Mouse (Mus musculus) layer of hippocampus, adult 9-11 months (tissue): ENCODE measurements at regions not wholly inside any gene's neighbourhood (a gene's known extent, or its start where the extent isn't known, plus 50 kb on each side); places are given as distances from the start of the nearest gene placed in this dataset.

ENCODE experiments used
- DNase-seq: peaks from one replicate; pipeline ENCODE4 v3.0.0; 2022

GRCm38 (mm10) chr10:68606848-68607247 is 65.2 kb upstream of the Cabcoco1 start:
- DNase-seq = peak; percentile 10

GRCm38 (mm10) chr10:68611906-68612305 is 70.2 kb upstream of the Cabcoco1 start:
- no peak for DNase-seq

GRCm38 (mm10) chr10:68612727-68613126 is 71.0 kb upstream of the Cabcoco1 start:
- DNase-seq = no peak

- DNase-seq = no peak
Observed at GRCm38 (mm10) chr10:68623786-68624185, 82.1 kb upstream of the Cabcoco1 start.

GRCm38 (mm10) chr10:68625329-68625728 is 83.6 kb upstream of the Cabcoco1 start:
- DNase-seq = no peak

- DNase-seq = no peak
Observed at GRCm38 (mm10) chr10:68625752-68626151, 84.1 kb upstream of the Cabcoco1 start.

GRCm38 (mm10) chr10:68629486-68629885 is 87.8 kb upstream of the Cabcoco1 start:
- no peak for DNase-seq

- no peak for DNase-seq
Observed at GRCm38 (mm10) chr10:68633180-68633579, 90.3 kb upstream of the Tmem26 start.

GRCm38 (mm10) chr10:68652700-68653099 is 70.7 kb upstream of the Tmem26 start:
- DNase-seq = no peak

- no peak for DNase-seq
Observed at GRCm38 (mm10) chr10:68655491-68655890, 68.0 kb upstream of the Tmem26 start.

- no peak for DNase-seq
Observed at GRCm38 (mm10) chr10:68666094-68666493, 57.4 kb upstream of the Tmem26 start.

GRCm38 (mm10) chr10:68669330-68669729 is 54.1 kb upstream of the Tmem26 start:
- no peak for DNase-seq

- DNase-seq = no peak
Observed at GRCm38 (mm10) chr10:68669992-68670391, 53.5 kb upstream of the Tmem26 start.

GRCm38 (mm10) chr10:68672291-68672690 is 51.2 kb upstream of the Tmem26 start:
- no peak for DNase-seq

- DNase-seq = no peak
Observed at GRCm38 (mm10) chr10:68673102-68673872, 50.2 kb upstream of the Tmem26 start.
